Mouse (Mus musculus) liver, embryonic 14.5 days (tissue): ENCODE measurements around the gene Tiam2.

Experiments
- CTCF ChIP-seq: IDR thresholded peaks from 2 replicates; pipeline ENCODE4 v1.5.1; 2016; ENCODE audit warnings: antibody characterized with exemption, low read depth, control low read depth
- EP300 ChIP-seq: IDR thresholded peaks from 2 replicates; pipeline ENCODE4 v1.6.1; 2016; ENCODE audit warnings: antibody characterized with exemption, low read depth

DNA sequence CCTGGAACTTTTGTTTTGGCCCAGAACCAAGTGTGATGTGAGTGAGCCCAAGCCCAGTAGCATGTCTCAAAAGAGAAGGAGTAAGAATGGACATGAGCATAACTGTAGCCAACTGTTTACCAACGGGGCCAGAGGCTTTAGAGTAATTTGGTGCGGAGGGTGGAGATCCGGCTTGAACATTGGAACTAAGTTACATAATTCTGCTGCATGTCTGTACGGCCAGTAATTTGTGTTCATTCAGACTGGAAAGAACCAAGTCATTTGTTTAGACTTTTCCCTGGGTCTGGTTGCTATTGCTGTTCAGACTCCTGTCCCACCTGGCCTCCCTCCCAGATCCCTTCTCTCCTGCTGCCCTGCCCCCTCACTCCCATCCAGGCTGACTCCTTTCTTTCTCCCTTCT is 43.3 kb downstream of the Tiam2 start:
- TF ChIP-seq CTCF (no peak), EP300 (no peak)
